Comparison of ENCODE assay signal across 9 mouse cellular contexts in the genomic region with DNA sequence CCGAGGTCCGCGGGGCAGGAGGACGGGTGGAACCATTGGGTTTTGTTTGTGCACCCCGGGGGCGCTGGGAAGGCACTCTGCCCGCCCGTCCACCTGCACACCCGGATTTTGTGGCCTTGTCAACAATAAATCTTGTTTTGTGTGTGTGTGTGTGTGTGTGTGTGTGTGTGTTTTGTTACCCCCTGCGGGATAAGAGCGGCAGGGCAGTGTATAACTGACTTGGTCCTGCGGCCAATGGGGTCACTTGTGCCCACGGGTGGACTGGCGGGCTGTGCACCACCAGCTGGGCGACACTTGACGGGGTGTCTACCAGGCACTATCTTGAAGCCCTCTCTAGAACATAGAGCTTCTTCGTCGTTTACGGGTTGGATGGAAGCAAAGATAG. TPM values are rescaled to one million over a fixed set of nuclear protein-coding genes. Genes with fewer than 3 reads are reported as not detected.
DNase-seq lines count a peak whose midpoint lies in the region; ATAC-seq and TF ChIP-seq lines count a peak whose summit lies in the region.
"Had no signal": no experiment of that assay in that cellular context is flagged by ENCODE, and none has a peak within 500 bp of the region (broad histone marks: within the 10 kb centered on the region; RNA-seq: fewer than 3 reads in every experiment).

No protein-coding gene starts in this region.

- WGBS in liver, embryonic 12.5 days (ENCODE audit: insufficient replicate concordance) = 5% methylated on average over 19 of the region's 19 CpGs
- 3% methylated on average over 19 of the region's 19 CpGs for WGBS in intestine, embryonic 16.5 days
- under 1% methylated on average over 19 of the region's 19 CpGs for WGBS in neural tube, embryonic 15.5 days

- H3K9me3 ChIP-seq in liver, embryonic 12.5 days (replicated peaks) = no peaks in the 10 kb centered on the region
- H3K9me3 ChIP-seq in intestine, embryonic 16.5 days (ENCODE audit: control insufficient read depth, low read length) = no peaks in the 10 kb centered on the region
- H3K9me3 ChIP-seq in neural tube, embryonic 15.5 days (replicated peaks) = no peaks in the 10 kb centered on the region

- no peak overlapping the region for H3K4me3 ChIP-seq in liver, embryonic 12.5 days
- H3K4me3 ChIP-seq in intestine, embryonic 16.5 days (ENCODE audit: low read length) = peak overlapping the region; percentile 36
- H3K4me3 ChIP-seq in neural tube, embryonic 15.5 days (replicated peaks) = peak overlapping the region; percentile 47
- H3K4me3 ChIP-seq in layer of hippocampus, adult 2 months = no peak overlapping the region

- no peaks in the 10 kb centered on the region for H3K36me3 ChIP-seq in liver, embryonic 12.5 days
- H3K36me3 ChIP-seq in intestine, embryonic 16.5 days (ENCODE audit: control insufficient read depth, insufficient read depth, low read length) = no peaks in the 10 kb centered on the region
- no peaks in the 10 kb centered on the region for H3K36me3 ChIP-seq in neural tube, embryonic 15.5 days

- ATAC-seq in liver, embryonic 12.5 days = no peak
- no peak for ATAC-seq in intestine, embryonic 16.5 days
- ATAC-seq in neural tube, embryonic 15.5 days (ENCODE audit: low FRiP score) = no peak

- no peak for TF ChIP-seq CTCF in layer of hippocampus, adult 2 months (conservative IDR thresholded peaks at IDR 0.05)

- peak; percentile 62 for DNase-seq in cerebellum, adult 9-10 months
- DNase-seq in cerebellum, adult 8-10 months = no peak
- DNase-seq in liver = no peak
- DNase-seq in layer of hippocampus, adult 2 months (ENCODE audit: low spot score in 2 of 2) = no peak
- no peak for DNase-seq in adrenal gland, postnatal 10 days
- DNase-seq: spleen, adult 18-20 months had no signal

- H3K4me2 ChIP-seq in liver, embryonic 12.5 days = peak overlapping the region; percentile 47
- peak overlapping the region; percentile 32; the same call in 1 of the 2 replicates for H3K4me2 ChIP-seq in intestine, embryonic 16.5 days (ENCODE audit: low read depth, low read length)
- H3K4me2 ChIP-seq in neural tube, embryonic 15.5 days = peak overlapping the region; percentile 56

- H3K27ac ChIP-seq in liver, embryonic 12.5 days = no peak overlapping the region
- H3K27ac ChIP-seq in intestine, embryonic 16.5 days (ENCODE audit: low read length) = no peak overlapping the region
- peak overlapping the region; percentile 90 for H3K27ac ChIP-seq in neural tube, embryonic 15.5 days (replicated peaks)
- H3K27ac ChIP-seq in layer of hippocampus, adult 2 months = no peak overlapping the region

- H3K4me1 ChIP-seq in liver, embryonic 12.5 days = peaks cover 23% of the 10 kb centered on the region
- H3K4me1 ChIP-seq in intestine, embryonic 16.5 days (ENCODE audit: control insufficient read depth, insufficient read depth, low read length) = peaks cover 25% of the 10 kb centered on the region
- peaks cover 41% of the 10 kb centered on the region for H3K4me1 ChIP-seq in neural tube, embryonic 15.5 days

- no peak overlapping the region for H3K9ac ChIP-seq in liver, embryonic 12.5 days
- no peak overlapping the region for H3K9ac ChIP-seq in intestine, embryonic 16.5 days (ENCODE audit: low read depth, low read length)
- peak overlapping the region; percentile 44; the same call in 1 of the 2 replicates for H3K9ac ChIP-seq in neural tube, embryonic 15.5 days (replicated peaks)

- H3K27me3 ChIP-seq in liver, embryonic 12.5 days (replicated peaks) = peaks cover 100% of the 10 kb centered on the region
- H3K27me3 ChIP-seq in intestine, embryonic 16.5 days (replicated peaks; ENCODE audit: control insufficient read depth, insufficient read depth, low read length) = peaks cover 96% of the 10 kb centered on the region
- H3K27me3 ChIP-seq in neural tube, embryonic 15.5 days (replicated peaks) = peaks cover 63% of the 10 kb centered on the region

RNA-seq across cellular contexts. Expression of a gene that starts 1.8 kb away (rescaled TPM):
- polyA plus RNA-seq in liver, embryonic 12.5 days (2016; fragmentation: Nextera tagmentation; extraction: Ambion mirVana) = not detected in 2 replicates
- polyA plus RNA-seq in intestine, embryonic 16.5 days (2015; fragmentation: Nextera tagmentation; extraction: Ambion mirVana) = not detected in 2 replicates
- polyA plus RNA-seq in neural tube, embryonic 15.5 days (2015; fragmentation: Nextera tagmentation; extraction: Ambion mirVana) = 20.3 and 23.2 TPM in 2 replicates
- not detected for total RNA-seq in layer of hippocampus, adult 2 months (2021)
- total RNA-seq in adrenal gland, postnatal 10 days (2021) = under 1 TPM in 1 of 2 experiments, not detected in 1; 0.24 TPM

RNA-seq across cellular contexts. Expression of a gene that starts 38.6 kb away (rescaled TPM):
- polyA plus RNA-seq in liver, embryonic 12.5 days (2016; fragmentation: Nextera tagmentation; extraction: Ambion mirVana) = 966 and 967 TPM in 2 replicates
- polyA plus RNA-seq in intestine, embryonic 16.5 days (2015; fragmentation: Nextera tagmentation; extraction: Ambion mirVana) = 689 and 790 TPM in 2 replicates
- polyA plus RNA-seq in neural tube, embryonic 15.5 days (2015; fragmentation: Nextera tagmentation; extraction: Ambion mirVana) = 369 and 576 TPM in 2 replicates
- total RNA-seq in layer of hippocampus, adult 2 months (2021) = 100 to 1,000 TPM; 183 to 184 TPM
- total RNA-seq in adrenal gland, postnatal 10 days (2021) = 100 to 1,000 TPM; 311 to 336 TPM

RNA-seq across cellular contexts. Expression of a gene that starts 54.4 kb away (rescaled TPM):
- polyA plus RNA-seq in liver, embryonic 12.5 days (2016; fragmentation: Nextera tagmentation; extraction: Ambion mirVana) = 0.44 and 0.60 TPM in 2 replicates
- 0.83 and 1.9 TPM in 2 replicates for polyA plus RNA-seq in intestine, embryonic 16.5 days (2015; fragmentation: Nextera tagmentation; extraction: Ambion mirVana)
- 9.2 and 9.7 TPM in 2 replicates for polyA plus RNA-seq in neural tube, embryonic 15.5 days (2015; fragmentation: Nextera tagmentation; extraction: Ambion mirVana)
- total RNA-seq in layer of hippocampus, adult 2 months (2021) = 1 to 10 TPM; 4.1 TPM
- 1 to 10 TPM; 3.0 to 3.6 TPM for total RNA-seq in adrenal gland, postnatal 10 days (2021)

Comparison
In these comparisons a context has a peak if more than half of its experiments do, and no peak if none do; other contexts are left out.
1. H3K4me3 ChIP-seq: peak in intestine, embryonic 16.5 days (single experiment) and neural tube, embryonic 15.5 days (single experiment); none in liver, embryonic 12.5 days (single experiment) and layer of hippocampus, adult 2 months (single experiment).
2. RNA of a gene that starts 1.8 kb away (polyA plus RNA-seq): 20.3 to 23.2 TPM in neural tube, embryonic 15.5 days; not detected in intestine, embryonic 16.5 days and not detected in liver, embryonic 12.5 days; every median in the first group is over 10 times any median in the second.
3. Peak in every context shown above with its lines, with median percentiles within 50 percentile points of each other: H3K4me2 ChIP-seq.